Mouse (Mus musculus) heart, adult 2 months (tissue): ENCODE measurements around the gene Mul1.

ENCODE experiments used
- CTCF ChIP-seq: fragments of 200-600 bp; IDR thresholded peaks from 2 replicates; pipeline ENCODE4 v1.8.1; 2022; ENCODE audit warnings: antibody characterized with exemption, mild to moderate bottlenecking, moderate library complexity
- EP300 ChIP-seq: fragments of 200-500 bp; IDR thresholded peaks from 2 replicates; pipeline ENCODE4 v1.6.1; 2011; ENCODE audit warnings: low read depth, low read length, control low read depth; ENCODE audit not compliant: insufficient read depth
- POLR2A ChIP-seq: fragments of 200-500 bp; IDR thresholded peaks from 2 replicates; pipeline ENCODE4 v1.6.1; 2011; ENCODE audit warnings: mild to moderate bottlenecking, low read depth, low read length, control low read depth; ENCODE audit not compliant: insufficient read depth

GRCm38 (mm10) chr4:138482721-138483120, 48.2 kb downstream of the Mul1 start:
- no peak for TF ChIP-seq POLR2A
- no peak for TF ChIP-seq CTCF
- no peak for TF ChIP-seq EP300
